Mouse (Mus musculus) lung, postnatal 4 days (tissue): Measurements from ENCODE around the gene Xlr5a.
A peak's percentile ranks its signal among the peaks of the same experiment; 100 is the strongest.
"Not testable (repeated sequence)": the region's sequence is repeated elsewhere in the genome, so short reads cannot be mapped to it uniquely, and the experiment has no call there.

Experiments used
- DNase-seq, 2 experiments: peaks; one replicate each; pipeline ENCODE4 v3.0.0; 2021

Xlr5a gene

DNA sequence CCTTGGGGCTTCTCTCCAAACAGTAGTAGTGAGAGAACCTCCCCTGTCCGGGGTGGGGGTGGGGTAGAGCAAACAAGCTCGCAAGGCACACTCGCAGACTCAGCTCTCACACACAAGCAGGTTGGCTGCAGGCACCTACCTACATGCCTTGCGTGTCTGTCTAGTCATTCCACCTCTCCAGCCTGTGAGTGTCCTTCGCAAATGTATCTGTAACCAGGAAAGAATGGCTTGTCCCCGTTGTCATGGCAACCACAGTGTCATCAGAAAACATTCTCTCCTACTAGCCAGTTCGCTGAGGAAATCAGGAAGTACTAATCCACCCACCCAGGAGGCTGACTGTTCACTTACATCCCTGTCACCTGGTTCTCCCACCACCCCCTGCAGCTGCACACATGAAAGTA is 149.6 kb downstream of the Xlr5a start:
- DNase-seq: not testable (repeated sequence)

DNA sequence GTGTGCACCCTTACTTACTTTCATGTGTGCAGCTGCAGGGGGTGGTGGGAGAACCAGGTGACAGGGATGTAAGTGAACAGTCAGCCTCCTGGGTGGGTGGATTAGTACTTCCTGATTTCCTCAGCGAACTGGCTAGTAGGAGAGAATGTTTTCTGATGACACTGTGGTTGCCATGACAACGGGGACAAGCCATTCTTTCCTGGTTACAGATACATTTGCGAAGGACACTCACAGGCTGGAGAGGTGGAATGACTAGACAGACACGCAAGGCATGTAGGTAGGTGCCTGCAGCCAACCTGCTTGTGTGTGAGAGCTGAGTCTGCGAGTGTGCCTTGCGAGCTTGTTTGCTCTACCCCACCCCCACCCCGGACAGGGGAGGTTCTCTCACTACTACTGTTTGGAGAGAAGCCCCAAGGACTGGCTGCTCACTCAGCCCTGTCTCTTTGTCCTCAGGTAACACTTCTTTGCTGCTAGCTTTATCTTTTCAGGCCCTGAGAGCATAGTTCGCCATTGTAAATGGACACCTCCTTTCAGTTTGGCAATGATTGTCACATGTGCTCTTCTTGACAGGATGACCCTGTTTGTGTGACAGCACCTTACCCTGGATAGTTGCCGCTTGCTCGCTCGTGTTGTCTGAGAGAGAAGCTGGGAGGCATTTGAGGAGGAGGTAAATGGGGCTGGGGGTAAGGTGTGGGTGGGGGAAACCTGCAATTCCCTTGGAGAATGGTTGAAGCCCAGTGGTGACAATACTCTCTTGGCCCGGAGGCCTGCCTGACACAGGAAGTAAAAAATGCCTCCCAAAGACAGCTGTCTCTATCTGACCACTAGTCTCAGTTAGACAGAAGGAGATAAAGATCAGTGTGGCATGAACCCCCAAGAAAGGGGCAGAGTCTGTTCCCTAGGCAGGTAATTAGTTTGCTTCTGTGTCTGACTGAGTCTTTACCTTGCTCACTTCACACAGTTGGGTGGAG is 169.6 kb downstream of the Xlr5a start:
- DNase-seq: not testable (repeated sequence)

DNA sequence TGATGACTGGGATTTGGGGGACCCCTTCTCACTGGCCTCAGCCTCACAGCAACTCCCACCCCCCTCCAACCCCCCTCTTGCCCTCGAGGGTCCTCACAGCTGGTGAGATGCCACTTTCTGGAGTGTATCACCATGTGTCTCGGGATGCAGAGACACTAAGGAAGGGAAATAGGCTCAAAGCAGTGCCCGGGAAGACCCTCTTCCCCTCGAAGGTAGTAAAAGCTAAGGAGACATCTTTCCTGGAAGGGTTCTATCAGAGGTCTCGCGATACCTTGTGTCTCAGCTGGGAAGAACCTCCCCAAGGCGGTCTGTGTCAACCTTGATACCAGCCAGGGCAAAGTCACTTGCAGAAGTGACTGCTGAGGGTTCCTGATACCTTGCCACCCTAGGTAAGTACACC is 176.0 kb downstream of the Xlr5a start, which contains the start of gene Gm14685:
TSS of gene Gm14685 (plus strand) at position 301 of the 400 bp plus-strand sequence.
- DNase-seq: not testable (repeated sequence)

DNA sequence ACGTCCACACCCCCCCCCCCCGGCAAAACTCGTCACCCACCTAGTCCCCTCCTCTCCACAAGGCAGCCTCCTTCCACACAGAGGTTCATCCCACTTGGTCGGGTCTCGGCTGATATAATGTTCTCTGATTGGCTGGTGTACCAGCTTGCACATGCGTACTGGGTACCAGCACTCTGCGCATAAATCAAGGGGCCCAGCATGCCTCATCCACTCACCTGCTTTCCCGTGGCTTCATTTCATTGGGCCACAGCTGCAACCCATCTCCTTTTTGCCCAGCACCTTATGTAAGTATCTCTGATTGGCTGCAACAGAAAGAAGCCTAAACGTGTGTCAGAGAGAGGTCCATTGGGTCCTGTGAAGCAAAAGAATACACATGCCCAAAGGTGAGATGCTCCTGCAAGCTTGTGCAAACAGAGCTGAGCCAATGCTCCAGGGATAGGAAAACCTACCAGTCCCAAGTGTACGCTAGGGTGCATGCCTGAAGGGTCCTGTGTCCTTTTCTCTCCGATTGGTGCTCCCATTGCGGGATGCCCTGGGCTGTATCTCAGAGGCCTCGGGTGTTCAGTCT is 195.8 kb downstream of the Xlr5a start, which contains the start of gene Xlr3a:
TSS of gene Xlr3a (minus strand) at position 155 of the 568 bp plus-strand sequence.
- DNase-seq: peak in 1 of 2 experiments; percentile 23

DNA sequence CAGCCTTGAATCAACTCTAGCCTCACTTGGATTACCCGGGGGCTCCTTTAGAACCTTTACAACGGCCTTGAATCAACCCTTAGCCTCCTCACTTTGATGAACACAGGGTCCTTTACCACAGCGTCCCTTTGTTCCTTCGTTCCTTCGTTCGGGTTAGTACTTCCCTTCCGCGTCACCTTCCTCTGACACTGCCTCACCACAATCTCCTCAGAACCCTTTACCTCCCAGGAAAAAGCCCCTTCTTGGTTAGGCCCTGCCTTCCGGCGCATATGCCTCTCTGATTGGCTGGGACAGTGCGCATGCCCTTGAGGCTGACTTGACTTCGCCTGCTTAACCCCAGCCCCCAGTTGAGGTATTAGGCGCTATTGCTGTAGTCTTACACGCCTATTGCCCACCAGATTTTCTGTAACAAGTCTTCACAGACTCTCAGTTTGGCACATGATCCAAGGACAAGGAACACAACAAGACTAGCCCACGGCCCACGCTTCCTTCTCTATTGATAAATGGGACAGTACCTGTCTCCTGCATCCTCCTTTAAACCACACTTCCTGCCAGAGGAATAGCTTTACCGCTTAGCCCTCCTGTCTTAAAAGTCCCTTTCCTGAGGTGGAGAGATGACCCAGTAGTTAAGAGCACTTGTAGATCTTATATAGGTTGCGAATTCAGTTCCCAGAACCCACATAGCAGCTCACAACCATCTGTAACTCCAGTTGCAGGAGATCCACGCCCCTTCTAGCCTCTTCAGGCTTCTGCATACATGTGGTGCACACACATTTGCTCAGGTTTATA is 210.3 kb downstream of the Xlr5a start, which contains the start of gene Xlr4a:
TSS of gene Xlr4a (minus strand) at position 212 of the 789 bp plus-strand sequence.
- DNase-seq: not testable (repeated sequence)

DNA sequence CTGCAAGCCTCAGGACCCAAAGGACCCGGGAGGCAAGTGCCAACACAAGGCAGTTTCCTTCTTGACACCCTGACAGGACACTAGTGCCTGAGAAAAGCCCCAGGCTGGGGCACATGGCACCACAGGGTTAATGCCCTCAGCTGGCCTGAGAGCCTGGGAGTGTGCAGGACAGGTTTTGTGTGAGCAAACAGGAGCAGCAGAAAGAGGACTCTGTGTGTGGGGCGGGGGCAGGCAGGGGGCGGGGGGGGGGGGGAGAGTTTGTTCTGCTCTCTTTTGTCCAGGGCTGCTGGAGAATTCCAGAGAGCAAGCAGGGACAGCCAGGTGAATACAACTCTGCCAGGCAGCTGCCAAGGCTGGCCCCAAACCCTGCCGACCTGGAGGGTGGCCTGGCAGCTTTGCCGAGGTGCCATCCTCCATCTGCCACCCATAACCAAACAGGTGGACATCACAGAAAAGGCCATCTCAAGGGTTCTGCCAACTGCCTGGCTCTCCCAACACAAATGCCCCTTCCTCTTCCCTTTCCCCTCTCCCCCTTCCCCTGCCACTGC is 225.9 kb downstream of the Xlr5a start:
- not testable (repeated sequence) for DNase-seq

DNA sequence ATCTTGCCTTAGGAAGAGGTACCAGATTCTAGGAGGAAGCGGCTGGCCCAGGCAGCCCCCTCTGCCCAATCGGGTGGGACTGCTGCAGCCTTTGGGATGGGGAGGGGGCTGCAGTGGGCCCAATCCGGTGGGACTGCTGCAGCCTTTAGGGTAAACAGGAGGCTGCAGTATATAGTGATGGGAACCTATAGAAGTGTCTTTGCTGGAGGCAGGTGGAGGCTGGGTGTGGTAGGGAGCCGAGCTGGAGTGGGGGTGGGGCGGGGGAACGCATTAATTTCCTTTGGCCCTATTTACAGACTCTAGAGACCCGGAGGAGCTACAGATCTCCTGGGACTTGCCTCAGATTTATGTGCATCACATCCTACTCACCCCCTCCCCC is 228.4 kb downstream of the Xlr5a start, which contains the start of gene Pnma3:
TSS of gene Pnma3 (plus strand) at position 373 of the 379 bp plus-strand sequence.
- DNase-seq: no peak

DNA sequence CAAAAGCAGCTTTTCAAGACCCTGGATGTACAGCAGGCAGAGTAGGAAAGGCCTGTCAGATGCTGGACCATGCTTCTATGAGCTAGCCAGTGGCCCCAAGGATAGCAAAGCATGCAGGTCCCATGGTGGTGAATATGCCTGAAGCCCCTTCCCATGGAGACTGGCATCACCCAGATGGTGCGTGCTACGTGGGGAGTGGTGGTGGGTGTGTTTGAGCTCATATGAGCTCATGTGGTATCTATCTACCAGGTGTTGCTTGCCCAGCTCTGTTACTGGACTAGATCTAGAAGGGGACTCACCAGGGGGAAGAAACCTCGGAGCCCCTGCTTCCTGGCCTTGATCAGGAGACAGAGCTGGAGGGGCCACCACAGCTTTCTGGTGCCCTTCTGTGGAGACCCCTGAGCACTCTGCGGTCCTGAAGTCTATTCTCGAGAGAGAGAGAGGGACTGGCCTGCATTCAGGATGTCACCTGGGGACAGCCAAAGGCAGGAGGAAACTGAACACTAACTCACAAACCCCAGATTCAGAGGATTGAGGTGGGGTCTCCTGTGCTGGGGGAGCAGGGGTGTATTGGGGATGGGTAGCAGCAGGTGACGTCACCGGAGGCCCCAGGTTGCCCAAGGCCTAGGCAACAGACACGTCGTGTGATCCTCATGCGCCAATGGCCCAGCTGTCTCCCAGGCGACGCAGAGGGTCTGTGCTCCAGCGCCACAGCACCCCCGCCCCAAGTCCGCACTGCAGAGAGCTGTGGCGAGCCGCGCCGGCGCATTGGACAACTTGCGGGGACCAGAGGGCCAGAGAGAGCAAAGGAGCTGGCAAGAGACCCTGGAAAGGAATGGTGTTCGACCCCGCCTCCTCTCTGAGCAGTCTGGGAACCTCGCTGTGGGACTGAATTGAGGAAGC is 229.0 kb downstream of the Xlr5a start:
- DNase-seq: peak in 1 of 2 experiments; percentile 23

DNA sequence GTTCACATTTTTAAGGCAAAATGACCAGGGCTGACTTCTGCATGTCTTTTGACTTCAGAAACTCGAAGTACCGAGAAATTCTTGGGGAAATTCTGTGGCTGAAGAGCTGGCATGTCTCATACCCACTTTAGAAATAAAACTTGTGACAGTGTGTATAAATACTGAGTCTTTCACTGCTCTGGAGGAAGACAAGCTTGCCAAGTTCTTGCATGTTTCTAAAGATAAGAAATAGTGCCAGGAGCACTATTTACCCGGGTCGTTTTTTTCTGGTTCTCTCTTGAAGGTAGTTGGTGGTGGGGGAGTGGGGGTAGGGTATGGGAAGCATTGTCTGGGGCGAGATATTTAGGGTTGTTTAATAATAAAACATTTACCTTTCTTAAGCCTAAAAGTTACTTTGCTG is 230.5 kb downstream of the Xlr5a start:
- no peak for DNase-seq

DNA sequence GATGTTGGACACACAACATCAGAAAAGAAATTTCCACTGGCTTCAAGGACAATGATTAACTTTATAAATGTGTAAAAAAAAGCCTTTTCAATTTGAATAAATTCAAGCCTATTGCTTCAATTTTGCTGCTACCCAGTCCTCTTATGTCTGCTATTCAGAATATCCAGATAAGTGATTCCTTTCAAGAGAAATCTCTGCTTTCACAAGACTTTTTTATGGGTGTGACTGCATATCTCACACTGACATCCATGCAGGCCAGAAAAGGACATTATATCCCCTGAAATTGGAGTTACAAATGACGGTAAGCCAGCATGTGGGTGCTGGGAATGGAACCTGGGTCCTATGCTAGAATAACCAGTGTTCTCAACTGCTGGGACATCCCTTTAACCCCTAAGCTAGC is 231.2 kb downstream of the Xlr5a start:
- DNase-seq: no peak
